Mouse (Mus musculus): ENCODE measurements around the gene Olfr1209.

Gene Olfr1209

GRCm38 (mm10) chr2:88915057-88915456 is at the start of gene Olfr1209:
Gene Olfr1209, minus strand, starts transcription at chr2:88915157.
- DNase-seq (ENCODE audit: low spot score) = no peak

DNA sequence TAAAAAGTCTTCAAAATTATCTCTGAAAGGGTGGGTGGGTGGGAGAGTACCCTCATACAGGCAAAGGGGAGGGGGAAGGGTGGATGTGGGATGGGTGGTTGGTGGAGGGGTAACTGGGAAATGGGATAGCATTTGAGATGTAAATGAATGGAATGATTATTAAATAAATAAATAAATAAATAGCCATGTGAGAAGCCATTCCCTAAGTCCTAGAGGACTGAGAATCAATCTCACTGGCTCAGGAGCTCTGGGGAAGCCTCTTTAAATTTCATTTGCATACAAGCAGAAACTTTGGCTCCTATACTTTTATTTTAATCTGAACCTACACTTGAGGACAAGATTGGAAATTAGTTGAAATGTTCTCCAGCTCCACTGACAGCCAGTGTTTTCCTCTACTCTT is 38.7 kb upstream of the Olfr1209 start, which contains the start of gene Olfr1212:
Olfr1212 (plus strand) TSS at position 301 of the 400 bp plus-strand sequence.
- no peak for DNase-seq (ENCODE audit: low spot score)

- no peak for DNase-seq (ENCODE audit: low spot score)
These were observed 23.1 kb upstream of the Olfr1209 start, which contains the start of gene Olfr1211 for GRCm38 (mm10) chr2:88938011-88938410. Gene Olfr1211, minus strand, starts transcription at chr2:88938111.

- no peak for DNase-seq (ENCODE audit: low spot score)
These were observed 12.7 kb downstream of the Olfr1209 start, which contains the start of gene Olfr1208 for GRCm38 (mm10) chr2:88902211-88902610. Gene Olfr1208, minus strand, starts transcription at chr2:88902311.

DNA sequence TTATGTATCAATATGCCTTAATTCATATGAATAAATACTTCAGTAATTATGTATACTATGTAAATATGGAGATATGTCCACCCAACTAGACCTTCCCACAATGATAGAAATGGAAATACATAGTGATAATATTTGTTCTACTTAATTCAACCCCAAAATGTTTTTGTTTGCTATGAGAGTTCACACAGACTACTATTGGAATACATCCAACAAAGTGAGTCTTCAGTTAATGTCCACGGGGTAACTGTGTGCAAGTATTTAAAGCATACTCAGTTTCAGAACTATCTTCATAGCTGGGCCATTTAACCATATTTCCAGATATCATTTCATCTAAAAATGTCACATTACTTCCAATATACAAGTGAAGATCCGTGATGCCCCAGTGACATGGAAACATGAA is 52.0 kb downstream of the Olfr1209 start, which contains the start of gene Olfr1206:
Olfr1206 (plus strand) TSS at position 301 of the 400 bp plus-strand sequence.
- no peak for DNase-seq (ENCODE audit: low spot score)
